Mouse (Mus musculus): ENCODE data around the gene Btbd35f21. TPM values are rescaled to one million over a fixed set of nuclear protein-coding genes. Genes with fewer than 3 reads are reported as not detected.

Gene Btbd35f21
- not detected for polyA plus RNA-seq (2017; shearing (Covaris generic))

GRCm38 (mm10) chrX:32725809-32726208 lies at the start of gene Btbd35f21:
Gene Btbd35f21 (plus strand): TSS chrX:32726109.

Other genes with a start within 250 kb of the Btbd35f21 start
- not detected for gene Btbd35f1, start 166.1 kb upstream of the Btbd35f21 start, polyA plus RNA-seq (2017; shearing (Covaris generic))
- not detected for gene Gm5926, start 75.4 kb upstream of the Btbd35f21 start, polyA plus RNA-seq (2017; shearing (Covaris generic))
- gene Btbd35f30, start 168.5 kb downstream of the Btbd35f21 start, polyA plus RNA-seq (2017; shearing (Covaris generic)), result not detected
- gene Gm21789, start 215.7 kb downstream of the Btbd35f21 start, polyA plus RNA-seq (2017; shearing (Covaris generic)), result not detected
- not detected for gene Btbd35f5, start 247.8 kb downstream of the Btbd35f21 start, polyA plus RNA-seq (2017; shearing (Covaris generic))